Mouse (Mus musculus): Measurements from ENCODE around the gene St3gal3. TPM values are rescaled to one million over a fixed set of nuclear protein-coding genes. Genes with fewer than 3 reads are reported as not detected.

The St3gal3 gene
- polyA plus RNA-seq (2015; fragmentation: Nextera tagmentation; extraction: Ambion mirVana) = 12.6 and 14.1 TPM in 2 replicates

- WGBS = under 1% methylated on average over 68 of the region's 84 CpGs
- Histone ChIP-seq H3K27me3 (replicated peaks; ENCODE audit: control insufficient read depth, insufficient read depth, low read length) (no peaks in the 10 kb centered on the region), H3K4me1 (replicated peaks; ENCODE audit: control insufficient read depth, insufficient read depth, low read length) (peaks cover 10% of the 10 kb centered on the region), H3K9ac (replicated peaks; ENCODE audit: low read depth, low read length) (peak within 1 kb of the TSS; percentile 85), H3K36me3 (ENCODE audit: control insufficient read depth, insufficient read depth) (peaks cover 14% of the 10 kb centered on the region), H3K4me3 (replicated peaks; ENCODE audit: low read length) (peak within 1 kb of the TSS; percentile 93), H3K27ac (ENCODE audit: low read length) (peak within 1 kb of the TSS; percentile 71), H3K4me2 (ENCODE audit: low read length) (peak within 1 kb of the TSS; percentile 81), H3K9me3 (ENCODE audit: control insufficient read depth, low read length) (no peaks in the 10 kb centered on the region)
- ATAC-seq = peak; percentile 99
Measured at GRCm38 (mm10) chr4:118134485-118135365, at the start of gene St3gal3. Gene St3gal3 (minus strand): TSS chr4:118134914.

- Histone ChIP-seq H3K4me2 (ENCODE audit: low read length) (peak overlapping the region; percentile 66), H3K27ac (ENCODE audit: low read length) (peak overlapping the region; percentile 99), H3K4me1 (replicated peaks; ENCODE audit: control insufficient read depth, insufficient read depth, low read length) (peaks cover 15% of the 10 kb centered on the region), H3K4me3 (replicated peaks; ENCODE audit: low read length) (peak overlapping the region; percentile 79), H3K9ac (replicated peaks; ENCODE audit: low read depth, low read length) (peak overlapping the region; percentile 44), H3K9me3 (ENCODE audit: control insufficient read depth, low read length) (no peaks in the 10 kb centered on the region), H3K27me3 (replicated peaks; ENCODE audit: control insufficient read depth, insufficient read depth, low read length) (no peaks in the 10 kb centered on the region), H3K36me3 (ENCODE audit: control insufficient read depth, insufficient read depth) (peaks cover 18% of the 10 kb centered on the region)
- ATAC-seq = no peak
- WGBS = 9% methylated on average over 17 of the region's 17 CpGs
Measured at GRCm38 (mm10) chr4:118180301-118181080, 45.8 kb upstream of the St3gal3 start.

GRCm38 (mm10) chr4:118179467-118180300 lies 45.0 kb upstream of the St3gal3 start, which contains the start of gene Kdm4a:
Gene Kdm4a (minus strand): TSS chr4:118180043.
- WGBS = under 1% methylated on average over 38 of the region's 38 CpGs
- Histone ChIP-seq H3K27ac (ENCODE audit: low read length) (peak within 1 kb of the TSS; percentile 99), H3K9me3 (ENCODE audit: control insufficient read depth, low read length) (no peaks in the 10 kb centered on the region), H3K36me3 (ENCODE audit: control insufficient read depth, insufficient read depth) (peaks cover 26% of the 10 kb centered on the region), H3K4me3 (replicated peaks; ENCODE audit: low read length) (peak within 1 kb of the TSS; percentile 79), H3K27me3 (replicated peaks; ENCODE audit: control insufficient read depth, insufficient read depth, low read length) (no peaks in the 10 kb centered on the region), H3K9ac (replicated peaks; ENCODE audit: low read depth, low read length) (peak within 1 kb of the TSS; percentile 92), H3K4me2 (ENCODE audit: low read length) (peak within 1 kb of the TSS; percentile 80), H3K4me1 (replicated peaks; ENCODE audit: control insufficient read depth, insufficient read depth, low read length) (peaks cover 15% of the 10 kb centered on the region)
- peak; percentile 99 for ATAC-seq

GRCm38 (mm10) chr4:118178952-118179466 lies 44.3 kb upstream of the St3gal3 start:
- Histone ChIP-seq H3K4me1 (replicated peaks; ENCODE audit: control insufficient read depth, insufficient read depth, low read length) (peaks cover 15% of the 10 kb centered on the region), H3K36me3 (ENCODE audit: control insufficient read depth, insufficient read depth) (peaks cover 33% of the 10 kb centered on the region), H3K27me3 (replicated peaks; ENCODE audit: control insufficient read depth, insufficient read depth, low read length) (no peaks in the 10 kb centered on the region), H3K4me2 (ENCODE audit: low read length) (peak overlapping the region; percentile 80), H3K27ac (ENCODE audit: low read length) (peak overlapping the region; percentile 99), H3K4me3 (replicated peaks; ENCODE audit: low read length) (peak overlapping the region; percentile 79), H3K9ac (replicated peaks; ENCODE audit: low read depth, low read length) (peak overlapping the region; percentile 92), H3K9me3 (ENCODE audit: control insufficient read depth, low read length) (no peaks in the 10 kb centered on the region)
- 1% methylated on average over 12 of the region's 12 CpGs for WGBS
- ATAC-seq = no peak

- no peak for ATAC-seq
- Histone ChIP-seq H3K36me3 (ENCODE audit: control insufficient read depth, insufficient read depth) (peaks cover 66% of the 10 kb centered on the region), H3K4me2 (ENCODE audit: low read length) (no peak overlapping the region), H3K4me1 (replicated peaks; ENCODE audit: control insufficient read depth, insufficient read depth, low read length) (no peaks in the 10 kb centered on the region), H3K27ac (ENCODE audit: low read length) (no peak overlapping the region), H3K27me3 (replicated peaks; ENCODE audit: control insufficient read depth, insufficient read depth, low read length) (no peaks in the 10 kb centered on the region), H3K9ac (replicated peaks; ENCODE audit: low read depth, low read length) (no peak overlapping the region), H3K4me3 (replicated peaks; ENCODE audit: low read length) (no peak overlapping the region), H3K9me3 (ENCODE audit: control insufficient read depth, low read length) (no peaks in the 10 kb centered on the region)
- 91% methylated on average over 12 of the region's 12 CpGs for WGBS
Measured at GRCm38 (mm10) chr4:118172461-118172860, 37.7 kb upstream of the St3gal3 start.

GRCm38 (mm10) chr4:118171006-118171405 lies 36.3 kb upstream of the St3gal3 start:
- no peak overlapping the region for H3K4me3 ChIP-seq (replicated peaks; ENCODE audit: low read length)
- WGBS = 90% methylated on average over 9 of the region's 9 CpGs
- H3K9me3 ChIP-seq (ENCODE audit: control insufficient read depth, low read length) = no peaks in the 10 kb centered on the region
- no peaks in the 10 kb centered on the region for H3K27me3 ChIP-seq (replicated peaks; ENCODE audit: control insufficient read depth, insufficient read depth, low read length)
- H3K36me3 ChIP-seq (ENCODE audit: control insufficient read depth, insufficient read depth) = peaks cover 64% of the 10 kb centered on the region
- ATAC-seq = no peak
- no peak overlapping the region for H3K4me2 ChIP-seq (ENCODE audit: low read length)
- H3K9ac ChIP-seq (replicated peaks; ENCODE audit: low read depth, low read length) = no peak overlapping the region
- H3K27ac ChIP-seq (ENCODE audit: low read length) = no peak overlapping the region
- no peaks in the 10 kb centered on the region for H3K4me1 ChIP-seq (replicated peaks; ENCODE audit: control insufficient read depth, insufficient read depth, low read length)

- Histone ChIP-seq H3K4me3 (replicated peaks; ENCODE audit: low read length) (no peak overlapping the region), H3K27me3 (replicated peaks; ENCODE audit: control insufficient read depth, insufficient read depth, low read length) (no peaks in the 10 kb centered on the region), H3K9ac (replicated peaks; ENCODE audit: low read depth, low read length) (no peak overlapping the region), H3K4me2 (ENCODE audit: low read length) (no peak overlapping the region), H3K27ac (ENCODE audit: low read length) (no peak overlapping the region), H3K4me1 (replicated peaks; ENCODE audit: control insufficient read depth, insufficient read depth, low read length) (no peaks in the 10 kb centered on the region), H3K9me3 (ENCODE audit: control insufficient read depth, low read length) (no peaks in the 10 kb centered on the region), H3K36me3 (ENCODE audit: control insufficient read depth, insufficient read depth) (peaks cover 81% of the 10 kb centered on the region)
- 95% methylated on average over 12 of the region's 12 CpGs for WGBS
- ATAC-seq = no peak
Measured at GRCm38 (mm10) chr4:118162123-118162522, 27.4 kb upstream of the St3gal3 start.

GRCm38 (mm10) chr4:118157666-118158065 lies 23.0 kb upstream of the St3gal3 start:
- no peaks in the 10 kb centered on the region for H3K9me3 ChIP-seq (ENCODE audit: control insufficient read depth, low read length)
- no peak for ATAC-seq
- H3K4me1 ChIP-seq (replicated peaks; ENCODE audit: control insufficient read depth, insufficient read depth, low read length) = no peaks in the 10 kb centered on the region
- no peak overlapping the region for H3K4me3 ChIP-seq (replicated peaks; ENCODE audit: low read length)
- 100% methylated on average over 3 of the region's 3 CpGs for WGBS
- no peak overlapping the region for H3K9ac ChIP-seq (replicated peaks; ENCODE audit: low read depth, low read length)
- H3K36me3 ChIP-seq (ENCODE audit: control insufficient read depth, insufficient read depth) = peaks cover 65% of the 10 kb centered on the region
- H3K4me2 ChIP-seq (ENCODE audit: low read length) = no peak overlapping the region
- no peaks in the 10 kb centered on the region for H3K27me3 ChIP-seq (replicated peaks; ENCODE audit: control insufficient read depth, insufficient read depth, low read length)
- no peak overlapping the region for H3K27ac ChIP-seq (ENCODE audit: low read length)

Measured in forebrain, embryonic 16.5 days (tissue).